ENCODE assay signal across 15 mouse cellular contexts in genomic region chr7:63977631-63978030, GRCm38 (mm10).
"Had no signal": no experiment of that assay in that cellular context is flagged by ENCODE, and none has a peak within 500 bp of the region (broad histone marks: within the 10 kb centered on the region; RNA-seq: fewer than 3 reads in every experiment).

No protein-coding gene starts in this region.

- DNase-seq: lung, adult 18-20 months; lung, embryonic 14.5 days; lung, postnatal 10 days; right cerebral cortex, postnatal 14 days; thymus, adult 2 months; thymus, postnatal 25 days; thymus, postnatal 4 days had no signal

- H3K4me3 ChIP-seq: liver, embryonic 15.5 days; megakaryocyte, embryonic 14.5 days; midbrain, embryonic 12.5 days; midbrain, embryonic 15.5 days; neural tube, embryonic 12.5 days; stomach, embryonic 15.5 days had no signal

- H3K27me3 ChIP-seq: liver, embryonic 15.5 days; megakaryocyte, embryonic 14.5 days; midbrain, embryonic 12.5 days; midbrain, embryonic 15.5 days; neural tube, embryonic 12.5 days; stomach, embryonic 15.5 days had no signal

- H3K27ac ChIP-seq: liver, embryonic 15.5 days; macrophage; midbrain, embryonic 12.5 days; midbrain, embryonic 15.5 days; neural tube, embryonic 12.5 days; stomach, embryonic 15.5 days; stomach, postnatal 0 days had no signal

- ATAC-seq: midbrain, embryonic 15.5 days had no signal

- H3K36me3 ChIP-seq: liver, embryonic 15.5 days; midbrain, embryonic 12.5 days; midbrain, embryonic 15.5 days; neural tube, embryonic 12.5 days; stomach, embryonic 15.5 days had no signal

- H3K4me1 ChIP-seq: midbrain, embryonic 12.5 days; midbrain, embryonic 15.5 days; neural tube, embryonic 12.5 days; stomach, embryonic 15.5 days had no signal

- H3K4me2 ChIP-seq: liver, embryonic 15.5 days; lung, embryonic 14.5 days; midbrain, embryonic 12.5 days; midbrain, embryonic 15.5 days; neural tube, embryonic 12.5 days; stomach, embryonic 15.5 days had no signal

- H3K9ac ChIP-seq: liver, embryonic 15.5 days; lung, embryonic 14.5 days; midbrain, embryonic 12.5 days; midbrain, embryonic 15.5 days; neural tube, embryonic 12.5 days; stomach, embryonic 15.5 days had no signal

- H3K9me3 ChIP-seq: liver, embryonic 15.5 days; midbrain, embryonic 12.5 days; midbrain, embryonic 15.5 days; stomach, embryonic 15.5 days had no signal
